Mouse (Mus musculus): Measurements from ENCODE around the gene Gm17332.
"Not testable (repeated sequence)": the region's sequence is repeated elsewhere in the genome, so short reads cannot be mapped to it uniquely, and the experiment has no call there.

- not testable (repeated sequence) for TF ChIP-seq CTCF (IDR thresholded peaks at IDR 0.05; ENCODE audit: control insufficient read depth, insufficient read depth, low read length); POLR2A (IDR thresholded peaks at IDR 0.05; ENCODE audit: borderline replicate concordance, control insufficient read depth, low read depth, low read length)
These were observed 43.9 kb downstream of the Gm17332 start for GRCm38 (mm10) chr11:31138394-31138793.

All from bone marrow, adult 2 months (tissue).